Mouse (Mus musculus) liver, embryonic 14.5 days (tissue): ENCODE measurements at regions not wholly inside any gene's neighbourhood (a gene's known extent, or its start where the extent isn't known, plus 50 kb on each side); places are given as distances from the start of the nearest gene placed in this dataset.

Experiments
- CTCF ChIP-seq: IDR thresholded peaks from 2 replicates; pipeline ENCODE4 v1.5.1; 2016; ENCODE audit warnings: antibody characterized with exemption, low read depth, control low read depth
- EP300 ChIP-seq: IDR thresholded peaks from 2 replicates; pipeline ENCODE4 v1.6.1; 2016; ENCODE audit warnings: antibody characterized with exemption, low read depth

DNA sequence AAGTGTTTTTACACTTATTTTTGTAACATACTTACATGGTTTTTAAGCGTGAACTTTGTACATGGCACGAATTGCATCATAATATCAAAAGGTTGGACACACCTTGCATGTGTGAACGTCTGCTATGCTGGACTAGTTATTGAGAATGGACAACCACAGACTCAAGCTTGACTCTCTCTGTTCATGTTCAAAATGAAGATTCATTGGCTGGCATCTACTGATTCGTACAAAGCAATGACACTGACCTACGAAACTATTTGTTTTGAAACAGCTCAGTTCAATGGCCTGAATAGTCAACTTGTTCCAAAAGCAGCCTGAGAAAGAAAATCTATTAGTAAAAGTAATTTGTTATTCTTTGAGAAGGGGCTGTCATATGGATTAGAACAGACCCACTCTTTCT lies 55.3 kb upstream of the Rrp15 start:
- TF ChIP-seq CTCF (no peak), EP300 (no peak)
